Mouse (Mus musculus): Measurements from ENCODE around the gene Mmgt1.

DNA sequence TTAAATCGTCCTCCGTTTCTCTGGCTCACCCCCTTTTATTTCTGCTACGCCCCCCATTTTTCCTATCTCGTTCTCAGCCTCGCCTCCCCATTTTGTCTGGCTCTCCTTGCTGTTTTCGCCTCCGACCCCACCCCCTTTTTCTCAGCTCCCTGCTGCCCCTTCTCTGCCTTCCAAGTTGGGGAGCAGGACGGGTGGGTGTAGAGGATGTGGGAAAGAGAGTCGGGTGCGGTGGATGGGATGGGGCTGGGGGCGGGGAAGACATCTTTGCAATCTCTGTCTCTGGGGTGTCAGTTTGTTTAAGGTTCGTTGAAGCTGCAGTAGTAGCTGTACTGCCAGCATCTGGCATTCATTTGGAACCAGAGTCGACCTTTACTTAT is 12.4 kb upstream of the Mmgt1 start:
- TF ChIP-seq POLR2A (IDR thresholded peaks at IDR 0.05; ENCODE audit: low read depth, low read length) (no peak), CTCF (IDR thresholded peaks at IDR 0.05; ENCODE audit: borderline replicate concordance, insufficient read depth, low read length) (no peak)

All from embryonic fibroblast, embryonic 13.5 days (primary cell).